Mouse (Mus musculus): ENCODE measurements at regions not wholly inside any gene's neighbourhood (a gene's known extent, or its start where the extent isn't known, plus 50 kb on each side); places are given as distances from the start of the nearest gene placed in this dataset.
"Not testable (repeated sequence)": the region's sequence is repeated elsewhere in the genome, so short reads cannot be mapped to it uniquely, and the experiment has no call there.

- ATAC-seq (ENCODE audit: low read depth) = no peak
- H3K4me1 ChIP-seq (replicated peaks) = no peaks in the 10 kb centered on the region
- no peak overlapping the region for H3K27ac ChIP-seq
- H3K27me3 ChIP-seq = no peaks in the 10 kb centered on the region
- H3K36me3 ChIP-seq = no peaks in the 10 kb centered on the region
- H3K9me3 ChIP-seq (replicated peaks) = no peaks in the 10 kb centered on the region
- no peak for DNase-seq
- no peak overlapping the region for H3K9ac ChIP-seq
- H3K4me3 ChIP-seq (replicated peaks) = no peak overlapping the region
- H3K4me2 ChIP-seq = no peak overlapping the region
- 89% methylated on average over 3 of the region's 3 CpGs for WGBS (ENCODE audit: insufficient replicate concordance)
Measured at GRCm38 (mm10) chr13:5550354-5550753, 310.9 kb upstream of the Klf6 start.

- no peak overlapping the region for H3K4me2 ChIP-seq
- no peak overlapping the region for H3K9ac ChIP-seq
- H3K4me1 ChIP-seq (replicated peaks) = no peaks in the 10 kb centered on the region
- DNase-seq = no peak
- ATAC-seq (ENCODE audit: low read depth) = no peak
- no peaks in the 10 kb centered on the region for H3K27me3 ChIP-seq
- H3K9me3 ChIP-seq (replicated peaks) = no peaks in the 10 kb centered on the region
- 77% methylated on average over 4 of the region's 4 CpGs for WGBS (ENCODE audit: insufficient replicate concordance)
- no peak overlapping the region for H3K27ac ChIP-seq
- H3K36me3 ChIP-seq = no peaks in the 10 kb centered on the region
- no peak overlapping the region for H3K4me3 ChIP-seq (replicated peaks)
Measured at GRCm38 (mm10) chr13:5551131-5551530, 310.2 kb upstream of the Klf6 start.

- ATAC-seq (ENCODE audit: low read depth) (no peak), DNase-seq (no peak)
- no peaks in the 10 kb centered on the region for H3K27me3 ChIP-seq
Measured at GRCm38 (mm10) chr13:5553461-5553860, 307.8 kb upstream of the Klf6 start.

DNA sequence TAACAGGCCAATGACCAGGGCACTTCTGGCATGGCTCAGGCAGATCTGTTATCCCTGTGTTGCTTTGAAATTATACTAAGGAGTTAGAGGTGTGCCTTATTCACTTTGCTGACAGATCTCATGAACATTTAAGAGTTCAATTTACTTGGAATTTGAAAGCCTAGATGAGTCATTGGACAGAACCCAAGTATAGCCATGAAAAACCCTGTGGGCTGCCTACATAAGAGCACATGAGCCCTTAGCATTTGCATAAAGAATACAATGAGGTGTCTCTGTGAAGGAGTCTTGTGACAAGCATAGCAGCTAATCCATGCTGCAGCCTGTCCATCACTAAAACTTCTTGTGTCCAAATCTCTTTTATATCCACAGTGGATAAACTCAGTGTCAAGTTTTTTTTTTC is 303.2 kb upstream of the Klf6 start:
- no peak overlapping the region for H3K27ac ChIP-seq
- no peak overlapping the region for H3K4me2 ChIP-seq
- ATAC-seq (ENCODE audit: low read depth) (no peak), DNase-seq (no peak)
- no peaks in the 10 kb centered on the region for H3K4me1 ChIP-seq (replicated peaks)
- H3K9me3 ChIP-seq (replicated peaks) = no peaks in the 10 kb centered on the region
- H3K36me3 ChIP-seq = no peaks in the 10 kb centered on the region
- H3K4me3 ChIP-seq (replicated peaks) = no peak overlapping the region
- H3K9ac ChIP-seq = no peak overlapping the region
- no peaks in the 10 kb centered on the region for H3K27me3 ChIP-seq

More at GRCm38 (mm10) chr13:5553461-5553860, 307.8 kb upstream of the Klf6 start:
- Histone ChIP-seq H3K9me3 (replicated peaks) (no peaks in the 10 kb centered on the region), H3K36me3 (no peaks in the 10 kb centered on the region), H3K4me3 (replicated peaks) (no peak overlapping the region), H3K4me1 (replicated peaks) (no peaks in the 10 kb centered on the region), H3K27ac (no peak overlapping the region), H3K9ac (no peak overlapping the region), H3K4me2 (no peak overlapping the region)

DNA sequence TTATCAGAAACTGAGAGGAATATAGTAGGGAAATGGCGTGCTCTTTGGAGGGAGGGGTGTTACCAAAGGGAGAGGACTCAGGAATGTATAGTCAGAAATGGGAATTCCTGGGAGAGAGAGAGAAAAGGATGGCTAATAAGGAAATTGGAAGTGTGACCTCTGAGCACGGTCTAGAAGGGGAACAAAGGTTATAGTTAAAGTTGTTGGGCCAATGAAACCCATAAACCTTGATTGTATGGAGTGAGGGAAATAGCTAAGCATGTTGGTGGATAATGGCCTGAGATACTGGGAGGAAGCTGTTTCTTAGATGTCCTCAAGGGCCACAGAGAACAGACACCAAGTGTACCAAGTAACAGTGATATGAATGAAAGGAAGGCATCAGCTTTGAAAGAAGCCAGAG is 294.8 kb upstream of the Klf6 start:
- Histone ChIP-seq H3K9me3 (replicated peaks) (no peaks in the 10 kb centered on the region), H3K4me2 (no peak overlapping the region), H3K27me3 (no peaks in the 10 kb centered on the region), H3K4me1 (replicated peaks) (no peaks in the 10 kb centered on the region), H3K4me3 (replicated peaks) (no peak overlapping the region), H3K27ac (no peak overlapping the region), H3K9ac (no peak overlapping the region), H3K36me3 (no peaks in the 10 kb centered on the region)
- no peak for DNase-seq
- no peak for ATAC-seq (ENCODE audit: low read depth)
- 47% methylated on average over 2 of the region's 2 CpGs for WGBS (ENCODE audit: insufficient replicate concordance)

DNA sequence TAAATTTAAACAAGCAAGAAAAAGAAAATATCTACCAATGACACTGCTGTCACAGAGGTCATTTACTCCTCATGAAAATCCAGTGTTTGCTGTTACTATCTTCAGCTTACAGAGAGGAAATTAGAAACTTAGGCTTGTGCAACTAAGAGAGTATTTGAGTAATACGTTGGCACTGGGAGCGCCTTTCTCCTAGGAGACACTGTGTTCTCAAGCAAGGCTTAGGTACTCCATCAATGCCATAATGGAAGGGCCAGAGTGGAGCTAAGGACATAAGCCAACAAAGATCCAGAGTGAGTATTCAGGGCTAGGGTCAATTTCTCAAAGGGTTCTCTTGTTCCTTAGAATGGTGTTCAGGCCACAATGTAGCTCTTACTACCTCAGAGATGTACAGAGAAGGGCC is 294.4 kb upstream of the Klf6 start:
- no peak overlapping the region for H3K4me3 ChIP-seq (replicated peaks)
- no peaks in the 10 kb centered on the region for H3K27me3 ChIP-seq
- WGBS (ENCODE audit: insufficient replicate concordance) = 69% methylated on average over 2 of the region's 2 CpGs
- no peak overlapping the region for H3K27ac ChIP-seq
- no peaks in the 10 kb centered on the region for H3K4me1 ChIP-seq (replicated peaks)
- no peak overlapping the region for H3K9ac ChIP-seq
- no peak for DNase-seq
- no peaks in the 10 kb centered on the region for H3K9me3 ChIP-seq (replicated peaks)
- ATAC-seq (ENCODE audit: low read depth) = no peak
- no peak overlapping the region for H3K4me2 ChIP-seq
- H3K36me3 ChIP-seq = no peaks in the 10 kb centered on the region

DNA sequence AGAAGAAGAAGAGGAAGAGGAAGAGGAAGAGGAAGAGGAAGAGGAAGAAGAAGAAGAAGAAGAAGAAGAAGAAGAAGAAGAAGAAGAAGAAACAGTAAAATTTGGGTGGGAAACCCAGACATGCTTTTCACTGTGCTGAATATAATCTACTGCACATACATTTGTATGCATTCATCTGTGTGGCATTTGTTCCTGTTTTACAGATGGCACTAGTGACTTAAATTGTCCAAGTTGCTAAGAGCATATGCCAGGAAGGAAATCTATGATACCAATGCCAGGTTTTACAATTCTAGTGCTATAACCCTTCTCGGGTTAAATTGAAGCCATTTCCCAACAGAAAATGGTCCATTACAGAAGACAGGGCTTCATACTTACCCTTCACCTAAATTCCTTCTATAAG is 291.7 kb upstream of the Klf6 start:
- H3K9ac ChIP-seq = no peak overlapping the region
- H3K4me3 ChIP-seq (replicated peaks) = no peak overlapping the region
- H3K27ac ChIP-seq = no peak overlapping the region
- no peaks in the 10 kb centered on the region for H3K4me1 ChIP-seq (replicated peaks)
- H3K9me3 ChIP-seq (replicated peaks) = no peaks in the 10 kb centered on the region
- DNase-seq (no peak), ATAC-seq (ENCODE audit: low read depth) (no peak)
- H3K27me3 ChIP-seq = no peaks in the 10 kb centered on the region
- H3K36me3 ChIP-seq = no peaks in the 10 kb centered on the region
- 61% methylated on average over 1 of the region's 1 CpGs for WGBS (ENCODE audit: insufficient replicate concordance)
- H3K4me2 ChIP-seq = no peak overlapping the region

GRCm38 (mm10) chr13:5570386-5570785 is 290.9 kb upstream of the Klf6 start:
- H3K9ac ChIP-seq = no peak overlapping the region
- 69% methylated on average over 2 of the region's 2 CpGs for WGBS (ENCODE audit: insufficient replicate concordance)
- H3K27me3 ChIP-seq = no peaks in the 10 kb centered on the region
- no peak overlapping the region for H3K4me3 ChIP-seq (replicated peaks)
- H3K27ac ChIP-seq = no peak overlapping the region
- no peaks in the 10 kb centered on the region for H3K36me3 ChIP-seq
- no peaks in the 10 kb centered on the region for H3K9me3 ChIP-seq (replicated peaks)
- H3K4me2 ChIP-seq = no peak overlapping the region
- no peak for DNase-seq
- H3K4me1 ChIP-seq (replicated peaks) = no peaks in the 10 kb centered on the region
- ATAC-seq (ENCODE audit: low read depth) = no peak

GRCm38 (mm10) chr13:5576568-5576967 is 284.7 kb upstream of the Klf6 start:
- H3K9ac ChIP-seq = no peak overlapping the region
- 60% methylated on average over 5 of the region's 5 CpGs for WGBS (ENCODE audit: insufficient replicate concordance)
- ATAC-seq (ENCODE audit: low read depth) (no peak), DNase-seq (no peak)
- no peaks in the 10 kb centered on the region for H3K4me1 ChIP-seq (replicated peaks)
- H3K27me3 ChIP-seq = no peaks in the 10 kb centered on the region
- H3K36me3 ChIP-seq = no peaks in the 10 kb centered on the region
- no peak overlapping the region for H3K4me2 ChIP-seq
- no peak overlapping the region for H3K27ac ChIP-seq
- no peaks in the 10 kb centered on the region for H3K9me3 ChIP-seq (replicated peaks)
- H3K4me3 ChIP-seq (replicated peaks) = no peak overlapping the region

DNA sequence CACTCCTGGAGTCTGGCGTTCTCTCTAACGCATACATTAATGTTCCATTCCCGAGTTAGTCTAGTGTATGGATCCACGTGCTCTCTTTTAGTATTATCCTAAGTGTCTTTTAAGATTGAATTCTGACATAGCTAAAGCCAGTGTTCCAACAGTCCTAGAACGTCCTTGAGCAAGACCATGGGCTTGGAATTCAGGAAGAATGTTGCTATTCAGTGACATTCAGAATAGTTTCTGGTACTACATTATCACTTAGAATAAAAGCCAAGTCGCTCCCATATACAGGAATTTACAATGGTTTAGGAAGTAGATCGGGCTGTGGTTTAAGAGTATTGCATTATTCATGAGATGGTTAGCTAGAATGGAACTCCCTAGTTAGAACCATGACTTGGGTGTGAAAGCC is 277.6 kb upstream of the Klf6 start:
- H3K4me1 ChIP-seq (replicated peaks); H3K36me3 ChIP-seq; H3K9me3 ChIP-seq (replicated peaks); H3K9ac ChIP-seq; H3K27ac ChIP-seq; H3K4me3 ChIP-seq (replicated peaks); DNase-seq; H3K4me2 ChIP-seq; ATAC-seq (ENCODE audit: low read depth); H3K27me3 ChIP-seq: not testable (repeated sequence)
- whole genome bisulfite sequencing (ENCODE audit: insufficient replicate concordance) = 68% methylated on average over 7 of the region's 7 CpGs

DNA sequence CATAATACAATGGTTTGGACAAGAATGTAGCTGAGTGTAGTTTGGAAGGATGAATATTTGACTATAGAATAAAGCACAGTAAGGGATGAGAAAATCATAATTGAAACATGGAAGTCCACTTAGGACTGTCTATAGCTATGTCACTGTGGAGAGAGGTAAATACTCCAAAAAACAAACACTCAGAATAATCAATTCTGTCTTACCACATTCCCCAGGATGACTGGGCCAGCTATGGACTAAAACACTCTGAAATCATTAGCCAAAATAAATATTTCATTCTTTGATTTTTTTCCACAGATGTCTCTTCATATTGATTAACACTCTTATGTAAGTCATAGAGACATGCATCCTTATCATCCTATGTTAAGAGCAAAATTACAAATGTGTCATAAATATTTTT is 274.1 kb upstream of the Klf6 start:
- ATAC-seq (ENCODE audit: low read depth) (no peak), DNase-seq (no peak)
- H3K4me3 ChIP-seq (replicated peaks) = no peak overlapping the region
- no peaks in the 10 kb centered on the region for H3K9me3 ChIP-seq (replicated peaks)
- no peak overlapping the region for H3K9ac ChIP-seq
- no peak overlapping the region for H3K4me2 ChIP-seq
- no peak overlapping the region for H3K27ac ChIP-seq
- no peaks in the 10 kb centered on the region for H3K27me3 ChIP-seq
- no peaks in the 10 kb centered on the region for H3K4me1 ChIP-seq (replicated peaks)
- H3K36me3 ChIP-seq = no peaks in the 10 kb centered on the region

DNA sequence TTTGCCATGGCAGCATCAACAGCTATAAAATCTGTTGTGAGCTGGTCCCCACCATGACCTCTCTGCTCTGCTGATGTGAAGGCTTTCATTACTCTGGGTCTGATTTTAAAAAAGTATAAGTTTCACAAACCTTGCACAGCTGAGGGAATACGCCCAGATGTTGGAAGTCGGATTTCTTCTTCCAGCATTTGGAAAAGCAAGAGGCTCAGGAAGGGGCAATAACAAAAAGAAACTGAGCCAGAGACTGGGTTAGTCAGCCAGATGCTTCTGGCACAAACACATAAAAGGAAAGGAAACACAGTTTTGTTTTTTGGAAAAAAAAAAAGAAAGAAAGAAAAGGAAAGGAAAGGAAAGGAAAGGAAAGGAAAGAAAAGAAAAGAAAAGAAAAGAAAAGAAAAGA is 270.0 kb upstream of the Klf6 start:
- Histone ChIP-seq H3K4me3 (replicated peaks) (no peak overlapping the region), H3K27me3 (no peaks in the 10 kb centered on the region), H3K9me3 (replicated peaks) (no peaks in the 10 kb centered on the region), H3K4me1 (replicated peaks) (0 out of 2 replicates have a peak, but pooled peaks cover 2% of the 10 kb centered on the region), H3K9ac (no peak overlapping the region), H3K27ac (no peak overlapping the region), H3K4me2 (no peak overlapping the region), H3K36me3 (no peaks in the 10 kb centered on the region)
- DNase-seq = no peak
- ATAC-seq (ENCODE audit: low read depth) = no peak
- 52% methylated on average over 2 of the region's 2 CpGs for WGBS (ENCODE audit: insufficient replicate concordance)

Data from liver, embryonic 13.5 days (tissue).